Mouse (Mus musculus): ENCODE data around the gene Evi2.

GRCm38 (mm10) chr11:79531485-79531884 is 1.1 kb upstream of the Evi2 start:
- no peak for TF ChIP-seq CTCF (IDR thresholded peaks at IDR 0.05; ENCODE audit: borderline replicate concordance, insufficient read depth, low read length)
- TF ChIP-seq POLR2A (IDR thresholded peaks at IDR 0.05; ENCODE audit: low read depth, low read length) = no peak

Data from embryonic fibroblast, embryonic 13.5 days (primary cell).